Mouse (Mus musculus): ENCODE data around the gene Atrn. TPM values are rescaled to one million over a fixed set of nuclear protein-coding genes. Genes with fewer than 3 reads are reported as not detected.

The Atrn gene
- polyA plus RNA-seq, 1 experiment: 59.3 TPM

- no peak for TF ChIP-seq POLR2A (IDR thresholded peaks at IDR 0.05; ENCODE audit: extremely low read depth, insufficient read depth, low read length)
- no peak for TF ChIP-seq CTCF (IDR thresholded peaks at IDR 0.05; ENCODE audit: extremely low read depth, insufficient read depth, low read length)
- Histone ChIP-seq H3K4me3 (ENCODE audit: insufficient read depth, low read length) (no peak overlapping the region), H3K4me1 (ENCODE audit: control insufficient read depth, insufficient read depth, low read length) (no peaks in the 10 kb centered on the region), H3K27ac (ENCODE audit: insufficient read depth, low read length) (no peak overlapping the region)
Observed at GRCm38 (mm10) chr2:130932865-130933264, 26.6 kb downstream of the Atrn start.

GRCm38 (mm10) chr2:130949781-130950180 is 43.5 kb downstream of the Atrn start:
- Histone ChIP-seq H3K27ac (ENCODE audit: insufficient read depth, low read length) (no peak overlapping the region), H3K4me1 (ENCODE audit: control insufficient read depth, insufficient read depth, low read length) (no peaks in the 10 kb centered on the region), H3K4me3 (ENCODE audit: insufficient read depth, low read length) (no peak overlapping the region)
- TF ChIP-seq CTCF (IDR thresholded peaks at IDR 0.05; ENCODE audit: extremely low read depth, insufficient read depth, low read length) (no peak), POLR2A (IDR thresholded peaks at IDR 0.05; ENCODE audit: extremely low read depth, insufficient read depth, low read length) (no peak)

GRCm38 (mm10) chr2:130950548-130950947 is 44.3 kb downstream of the Atrn start:
- Histone ChIP-seq H3K4me1 (ENCODE audit: control insufficient read depth, insufficient read depth, low read length) (no peaks in the 10 kb centered on the region), H3K4me3 (ENCODE audit: insufficient read depth, low read length) (no peak overlapping the region), H3K27ac (ENCODE audit: insufficient read depth, low read length) (no peak overlapping the region)
- no peak for TF ChIP-seq POLR2A (IDR thresholded peaks at IDR 0.05; ENCODE audit: extremely low read depth, insufficient read depth, low read length)
- peak; percentile 95 for TF ChIP-seq CTCF (IDR thresholded peaks at IDR 0.05; ENCODE audit: extremely low read depth, insufficient read depth, low read length)

- no peaks in the 10 kb centered on the region for H3K4me1 ChIP-seq (ENCODE audit: control insufficient read depth, insufficient read depth, low read length)
- TF ChIP-seq CTCF (IDR thresholded peaks at IDR 0.05; ENCODE audit: extremely low read depth, insufficient read depth, low read length) (no peak), POLR2A (IDR thresholded peaks at IDR 0.05; ENCODE audit: extremely low read depth, insufficient read depth, low read length) (no peak)
- H3K27ac ChIP-seq (ENCODE audit: insufficient read depth, low read length): no peak overlapping the region
Observed at GRCm38 (mm10) chr2:130958906-130959305, 52.6 kb downstream of the Atrn start.

DNA sequence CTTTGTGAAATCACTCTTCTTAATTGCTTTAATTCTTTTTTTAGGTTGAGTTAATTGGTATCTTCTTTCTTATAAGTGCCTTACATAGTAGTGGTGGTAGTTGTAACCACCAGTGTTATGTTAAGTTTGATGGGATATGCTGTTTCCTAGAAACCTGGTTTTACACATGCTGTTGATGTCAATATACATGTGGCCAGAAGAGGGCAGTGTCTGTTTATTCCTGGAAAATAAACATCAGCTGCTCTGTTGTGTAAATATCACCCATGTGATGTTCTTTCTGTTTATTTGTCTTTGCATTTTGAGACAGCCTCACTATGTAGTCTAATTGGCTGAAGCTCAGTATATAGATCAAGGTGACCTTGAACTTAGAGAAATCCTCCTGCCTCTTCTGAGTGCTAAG is 55.6 kb downstream of the Atrn start:
- TF ChIP-seq POLR2A (IDR thresholded peaks at IDR 0.05; ENCODE audit: extremely low read depth, insufficient read depth, low read length) (no peak), CTCF (IDR thresholded peaks at IDR 0.05; ENCODE audit: extremely low read depth, insufficient read depth, low read length) (no peak)

More at GRCm38 (mm10) chr2:130958906-130959305, 52.6 kb downstream of the Atrn start:
- H3K4me3 ChIP-seq (ENCODE audit: insufficient read depth, low read length): no peak overlapping the region

DNA sequence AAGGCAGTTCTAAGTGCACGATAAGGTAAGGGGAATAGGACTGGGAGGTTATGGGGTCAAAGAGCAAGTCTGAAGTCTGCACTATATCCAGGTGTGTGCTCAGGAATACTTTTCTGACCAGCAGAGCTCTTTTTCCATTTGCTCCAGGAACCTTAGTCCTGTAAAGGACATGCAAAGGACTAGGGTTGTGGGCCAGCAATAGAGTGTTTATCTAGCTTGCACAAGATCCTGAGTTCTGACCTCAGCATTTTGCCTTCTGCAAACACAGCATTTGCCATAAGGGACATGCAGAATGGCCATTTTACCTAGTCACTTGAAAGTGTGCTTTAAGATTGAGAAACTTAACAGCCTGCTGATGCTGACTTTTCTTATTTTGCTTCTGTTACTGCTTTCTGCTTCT is 58.7 kb downstream of the Atrn start:
- TF ChIP-seq POLR2A (IDR thresholded peaks at IDR 0.05; ENCODE audit: extremely low read depth, insufficient read depth, low read length) (no peak), CTCF (IDR thresholded peaks at IDR 0.05; ENCODE audit: extremely low read depth, insufficient read depth, low read length) (no peak)
- no peak overlapping the region for H3K4me3 ChIP-seq (ENCODE audit: insufficient read depth, low read length)
- no peak overlapping the region for H3K27ac ChIP-seq (ENCODE audit: insufficient read depth, low read length)
- no peaks in the 10 kb centered on the region for H3K4me1 ChIP-seq (ENCODE audit: control insufficient read depth, insufficient read depth, low read length)

More for the DNA sequence above, 55.6 kb downstream of the Atrn start:
- H3K4me3 ChIP-seq (ENCODE audit: insufficient read depth, low read length): no peak overlapping the region
- H3K4me1 ChIP-seq (ENCODE audit: control insufficient read depth, insufficient read depth, low read length): no peaks in the 10 kb centered on the region
- H3K27ac ChIP-seq (ENCODE audit: insufficient read depth, low read length): no peak overlapping the region

- no peak overlapping the region for H3K27ac ChIP-seq (ENCODE audit: insufficient read depth, low read length)
- TF ChIP-seq CTCF (IDR thresholded peaks at IDR 0.05; ENCODE audit: extremely low read depth, insufficient read depth, low read length) (no peak), POLR2A (IDR thresholded peaks at IDR 0.05; ENCODE audit: extremely low read depth, insufficient read depth, low read length) (no peak)
- no peaks in the 10 kb centered on the region for H3K4me1 ChIP-seq (ENCODE audit: control insufficient read depth, insufficient read depth, low read length)
- H3K4me3 ChIP-seq (ENCODE audit: insufficient read depth, low read length): no peak overlapping the region
Observed at GRCm38 (mm10) chr2:130971030-130971429, 64.7 kb downstream of the Atrn start.

GRCm38 (mm10) chr2:130972386-130972785 is 66.1 kb downstream of the Atrn start:
- H3K27ac ChIP-seq (ENCODE audit: insufficient read depth, low read length): no peak overlapping the region

DNA sequence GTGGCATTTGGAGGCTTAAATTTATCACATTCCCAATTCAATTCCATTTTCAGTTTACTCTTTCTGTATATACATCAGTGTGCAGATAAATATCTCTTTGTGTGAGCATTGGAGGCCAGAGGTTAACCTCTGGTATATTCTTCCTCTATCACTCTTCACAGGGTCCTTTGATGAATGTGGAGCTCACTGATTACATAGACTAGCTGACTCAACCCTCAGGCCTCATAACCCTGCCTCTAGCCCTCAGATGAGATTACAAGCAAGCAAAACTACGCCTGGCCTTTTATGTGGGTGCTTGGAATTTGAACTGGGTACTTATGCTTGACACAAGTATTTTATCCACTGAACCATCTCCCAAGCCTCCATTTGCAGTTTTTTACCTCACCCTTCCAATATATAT is 68.6 kb downstream of the Atrn start:
- peaks cover 6% of the 10 kb centered on the region; the same call in 1 of the 2 replicates for H3K4me1 ChIP-seq (ENCODE audit: control insufficient read depth, insufficient read depth, low read length)
- TF ChIP-seq CTCF (IDR thresholded peaks at IDR 0.05; ENCODE audit: extremely low read depth, insufficient read depth, low read length) (no peak), POLR2A (IDR thresholded peaks at IDR 0.05; ENCODE audit: extremely low read depth, insufficient read depth, low read length) (no peak)
- no peak overlapping the region for H3K4me3 ChIP-seq (ENCODE audit: insufficient read depth, low read length)
- no peak overlapping the region for H3K27ac ChIP-seq (ENCODE audit: insufficient read depth, low read length)

More at GRCm38 (mm10) chr2:130972386-130972785, 66.1 kb downstream of the Atrn start:
- TF ChIP-seq POLR2A (IDR thresholded peaks at IDR 0.05; ENCODE audit: extremely low read depth, insufficient read depth, low read length): no peak
- no peak for TF ChIP-seq CTCF (IDR thresholded peaks at IDR 0.05; ENCODE audit: extremely low read depth, insufficient read depth, low read length)
- no peak overlapping the region for H3K4me3 ChIP-seq (ENCODE audit: insufficient read depth, low read length)
- H3K4me1 ChIP-seq (ENCODE audit: control insufficient read depth, insufficient read depth, low read length): no peaks in the 10 kb centered on the region

- H3K4me3 ChIP-seq (ENCODE audit: insufficient read depth, low read length): no peak overlapping the region
- TF ChIP-seq CTCF (IDR thresholded peaks at IDR 0.05; ENCODE audit: extremely low read depth, insufficient read depth, low read length) (no peak), POLR2A (IDR thresholded peaks at IDR 0.05; ENCODE audit: extremely low read depth, insufficient read depth, low read length) (no peak)
- H3K4me1 ChIP-seq (ENCODE audit: control insufficient read depth, insufficient read depth, low read length): peaks cover 6% of the 10 kb centered on the region; the same call in 1 of the 2 replicates
- H3K27ac ChIP-seq (ENCODE audit: insufficient read depth, low read length): no peak overlapping the region
Observed at GRCm38 (mm10) chr2:130977589-130977988, 71.3 kb downstream of the Atrn start.

Measured in cortical plate, adult 2 months (tissue).